Mouse (Mus musculus) E14TG2a.4 (cell line): ENCODE data around the gene Emc1.

Source experiments
- CTCF ChIP-seq: conservative IDR thresholded peaks from 2 replicates; pipeline ENCODE4 v1.5.1; 2014; ENCODE audit warnings: low read length
- NANOG ChIP-seq: IDR thresholded peaks from 2 replicates; pipeline ENCODE4 v1.6.1; 2014; ENCODE audit warnings: borderline replicate concordance, low read length, mixed read lengths

GRCm38 (mm10) chr4:139338145-139338544, 14.2 kb upstream of the Emc1 start:
- TF ChIP-seq CTCF (no peak), NANOG (no peak)
